Mouse (Mus musculus) layer of hippocampus, adult 11-12 months (tissue): ENCODE measurements around the gene Olfr1047.
"Not testable (repeated sequence)": the region's sequence is repeated elsewhere in the genome, so short reads cannot be mapped to it uniquely, and the experiment has no call there.

ENCODE experiments used
- DNase-seq: peaks from one replicate; pipeline ENCODE4 v3.0.0; 2022; ENCODE audit warnings: low spot score

Olfr1047 gene

DNA sequence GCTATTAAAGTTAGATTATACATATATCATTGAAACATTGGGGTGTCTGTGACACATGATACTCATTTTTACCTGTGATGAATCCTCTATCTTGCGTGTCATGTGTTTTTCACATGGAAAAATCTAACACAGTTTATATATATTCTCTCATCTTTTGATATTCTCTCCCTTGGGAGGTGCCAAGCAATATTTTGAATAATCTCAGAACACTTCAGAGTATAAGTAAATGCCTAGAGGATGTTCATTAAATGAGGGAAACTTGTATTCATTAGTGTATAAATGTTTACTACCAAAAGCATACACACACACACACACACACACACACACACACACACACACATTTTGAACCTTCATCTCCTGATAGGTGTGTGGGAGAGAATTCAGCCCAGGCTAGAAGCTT, at the start of gene Olfr1047:
Gene Olfr1047, minus strand, starts transcription at position 101 of the 400 bp plus-strand sequence.
- no peak for DNase-seq

DNA sequence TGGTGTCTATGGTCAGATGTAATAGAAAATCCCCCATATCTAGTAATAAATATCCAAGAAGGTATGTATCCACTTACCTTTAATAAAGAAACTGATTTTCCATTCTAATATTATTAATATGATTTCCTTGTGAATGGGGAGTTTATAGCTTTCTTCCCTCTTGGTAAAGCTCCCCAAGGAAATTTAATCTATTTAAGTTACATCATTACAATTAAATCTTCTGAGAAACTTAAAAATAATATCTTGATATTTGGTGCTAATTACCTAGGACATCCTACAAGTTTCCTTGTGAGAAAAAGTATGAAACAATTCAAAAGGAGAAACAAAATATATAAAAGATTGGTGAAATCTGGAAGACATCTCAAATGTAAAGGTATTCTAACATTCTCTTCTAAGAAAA, 47.8 kb upstream of the Olfr1047 start, which contains the start of gene Olfr1051:
Gene Olfr1051, minus strand, starts transcription at position 101 of the 400 bp plus-strand sequence.
- not testable (repeated sequence) for DNase-seq

DNA sequence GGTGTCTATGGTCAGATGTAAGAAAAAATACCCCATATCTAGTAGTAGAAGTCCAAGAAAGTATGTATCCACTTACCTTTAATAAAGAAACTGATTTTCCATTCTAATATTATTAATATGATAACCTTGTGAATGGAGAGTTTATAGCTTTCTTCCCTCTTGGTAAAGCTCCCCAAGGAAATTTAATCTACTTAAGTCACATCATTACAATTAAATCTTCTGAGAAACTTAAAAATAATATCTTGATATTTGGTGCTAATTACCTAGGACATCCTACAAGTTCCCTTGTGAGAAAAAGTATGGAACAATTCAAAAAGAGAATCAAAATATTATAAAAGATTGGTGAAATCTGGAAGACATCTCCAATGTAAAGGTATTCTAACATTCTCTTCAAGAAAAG, 27.0 kb upstream of the Olfr1047 start, which contains the start of gene Olfr1049:
Gene Olfr1049, minus strand, starts transcription at position 101 of the 400 bp plus-strand sequence.
- DNase-seq = not testable (repeated sequence)

DNA sequence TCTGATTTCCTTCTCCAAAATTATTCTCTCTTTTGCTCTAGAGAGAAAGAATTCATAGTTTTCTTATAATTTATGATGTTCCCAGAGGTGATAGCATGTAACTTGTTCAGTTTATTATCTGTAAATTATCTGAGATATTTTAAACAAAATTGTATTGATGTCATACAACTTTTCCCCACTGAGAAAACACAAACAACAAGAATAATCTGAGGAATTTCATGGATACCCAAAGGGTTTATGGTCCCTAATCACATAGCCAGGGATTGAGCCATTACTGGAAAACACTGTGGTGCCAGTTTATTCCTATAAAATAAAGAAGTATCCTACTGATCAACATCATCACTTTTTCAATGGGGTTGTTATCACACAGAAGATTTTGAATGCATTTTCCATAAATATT, 9.0 kb upstream of the Olfr1047 start, which contains the start of gene Olfr1048:
Gene Olfr1048, minus strand, starts transcription at position 101 of the 400 bp plus-strand sequence.
- no peak for DNase-seq

DNA sequence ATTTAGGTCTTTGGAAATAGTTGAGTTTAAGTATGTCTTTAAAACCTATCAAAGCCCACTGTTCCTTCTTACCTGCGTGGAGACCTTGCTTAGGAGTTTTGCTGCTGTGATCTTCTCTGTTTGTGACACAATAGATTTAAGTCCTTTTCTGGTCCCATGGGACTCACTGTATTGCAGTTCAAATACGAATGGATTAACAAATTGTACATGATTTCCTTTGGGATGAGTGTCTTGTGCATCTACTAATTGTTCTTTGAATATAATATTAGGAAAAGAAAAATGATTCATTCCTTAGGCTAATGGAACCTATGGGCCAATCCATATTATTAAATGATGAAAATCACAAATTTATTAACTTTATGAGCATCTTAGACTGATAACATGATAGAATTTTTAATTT, 12.0 kb downstream of the Olfr1047 start, which contains the start of gene Olfr1046:
Gene Olfr1046, minus strand, starts transcription at position 101 of the 400 bp plus-strand sequence.
- DNase-seq = no peak

DNA sequence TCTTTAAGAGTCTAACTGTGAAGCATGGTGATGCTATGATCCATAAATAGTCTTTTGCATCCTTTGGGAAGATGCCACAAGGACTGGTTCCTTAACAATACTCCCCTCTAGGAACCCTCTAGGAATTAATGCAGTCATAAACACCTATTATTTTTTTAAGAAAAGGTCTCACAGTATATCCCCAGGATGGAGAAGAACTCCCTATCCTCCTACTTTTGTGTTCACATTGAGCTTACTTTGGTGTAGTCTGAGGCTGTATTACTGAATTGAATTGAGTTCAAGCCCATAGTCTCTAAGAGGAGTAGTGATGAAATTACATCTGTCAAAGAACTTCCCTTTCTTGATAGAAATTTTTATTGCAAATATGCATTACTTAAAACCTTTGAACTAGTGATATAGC, 28.3 kb downstream of the Olfr1047 start, which contains the start of gene Olfr1045:
Gene Olfr1045, minus strand, starts transcription at position 101 of the 400 bp plus-strand sequence.
- no peak for DNase-seq

DNA sequence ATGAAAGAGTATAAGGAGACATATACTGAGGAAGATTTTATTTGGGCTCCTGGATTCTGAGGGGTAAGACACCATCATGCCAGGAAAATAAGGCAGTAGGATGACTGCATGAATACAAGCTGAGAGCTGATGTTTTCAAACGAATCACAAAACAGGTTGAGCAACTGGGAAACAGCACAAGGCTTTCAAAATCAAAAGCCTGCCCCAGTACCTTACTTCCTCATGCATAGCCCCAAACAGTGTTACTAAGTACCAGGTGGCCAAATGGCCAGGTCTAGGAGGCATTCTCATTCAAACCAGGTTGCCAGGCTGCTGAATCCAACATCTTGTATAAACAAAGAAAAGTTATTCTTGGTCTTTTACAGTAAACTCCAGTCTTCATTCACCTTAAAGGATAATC, 35.3 kb downstream of the Olfr1047 start:
- DNase-seq = no peak

DNA sequence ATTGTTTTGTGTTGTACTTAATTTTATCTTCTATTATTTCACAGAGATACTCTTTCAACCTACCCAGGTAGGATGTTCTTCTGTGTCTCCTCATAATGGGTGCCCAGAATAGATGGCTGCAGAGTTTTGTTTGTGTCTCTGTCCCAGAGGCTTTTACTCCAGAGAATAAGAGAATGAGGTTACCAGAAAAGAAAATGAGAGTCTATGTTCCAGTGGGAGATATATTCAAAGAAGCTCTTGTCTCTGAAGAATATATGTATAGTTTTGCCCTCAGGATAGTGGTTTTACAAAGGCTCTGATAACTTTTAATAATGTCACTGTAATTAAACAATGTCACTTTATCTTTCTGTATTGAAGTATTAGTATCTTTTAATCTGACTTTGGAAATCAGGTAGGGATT, 45.6 kb downstream of the Olfr1047 start, which contains the start of gene Olfr52:
Gene Olfr52, minus strand, starts transcription at position 101 of the 400 bp plus-strand sequence.
- no peak for DNase-seq

DNA sequence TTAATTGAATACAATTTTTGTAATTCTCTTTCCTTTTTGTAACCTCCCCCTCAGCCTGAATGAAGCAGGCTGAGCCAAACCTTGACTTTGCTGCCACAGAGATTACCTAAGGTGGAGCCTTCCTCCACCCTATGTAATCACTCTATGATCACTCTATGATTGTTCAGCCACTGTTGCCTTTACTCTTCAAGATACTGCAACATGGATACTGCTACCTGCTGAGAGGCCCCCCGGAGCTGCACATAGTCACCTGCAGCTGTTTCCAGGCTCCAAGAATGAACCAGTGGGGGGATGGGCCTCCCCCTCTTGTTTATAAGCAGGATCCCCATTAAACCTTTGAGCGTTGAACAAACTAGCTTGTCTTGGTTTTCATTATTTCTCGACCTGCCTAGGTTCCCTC, 51.3 kb downstream of the Olfr1047 start:
- DNase-seq = no peak

DNA sequence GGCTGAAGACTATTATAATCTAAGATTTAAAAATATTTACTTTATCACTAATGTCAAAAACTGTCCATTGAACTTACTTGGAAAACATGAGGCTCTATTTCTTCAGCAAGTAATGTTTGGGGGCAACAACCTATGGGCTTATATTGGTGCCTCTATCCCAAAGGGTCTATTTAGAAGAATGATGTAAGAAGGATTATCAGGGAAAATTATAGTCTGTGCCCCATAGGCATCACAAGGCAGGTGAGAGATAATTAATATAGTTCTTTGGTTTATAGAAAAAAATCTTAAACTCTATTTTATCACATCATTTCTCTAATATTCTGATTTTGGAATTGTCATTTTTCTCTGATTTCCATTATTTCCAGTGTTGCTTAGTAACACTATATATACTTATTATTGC, 53.5 kb downstream of the Olfr1047 start, which contains the start of gene Olfr1044:
Gene Olfr1044, minus strand, starts transcription at position 101 of the 400 bp plus-strand sequence.
- no peak for DNase-seq
